In the genomic region with DNA sequence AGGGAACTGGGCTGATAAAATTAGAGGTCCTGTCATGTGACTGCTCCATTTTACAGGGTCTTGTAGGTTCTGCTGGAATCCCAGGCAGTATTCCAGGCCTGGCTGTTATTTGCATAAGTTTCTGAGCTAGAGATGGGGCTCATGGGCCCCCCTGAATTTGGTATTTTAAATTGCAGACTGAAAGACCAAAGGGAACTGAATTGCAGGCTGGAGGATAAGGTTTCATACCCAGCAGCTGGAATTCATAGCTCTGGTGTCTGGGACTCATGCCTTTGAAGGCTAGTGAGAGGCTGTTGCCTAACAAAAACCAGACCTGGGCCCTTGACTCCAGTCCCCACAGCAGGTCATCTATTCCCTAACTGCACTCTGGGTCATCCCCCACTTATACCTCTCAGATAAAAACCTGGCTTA, we compare ENCODE assay signal across 10 mouse cellular contexts. TPM values are rescaled to one million over a fixed set of nuclear protein-coding genes. Genes with fewer than 3 reads are reported as not detected.
DNase-seq lines count a peak whose midpoint lies in the region; ATAC-seq and TF ChIP-seq lines count a peak whose summit lies in the region.
"Had no signal": no experiment of that assay in that cellular context is flagged by ENCODE, and none has a peak within 500 bp of the region (broad histone marks: within the 10 kb centered on the region; RNA-seq: fewer than 3 reads in every experiment).

No protein-coding gene starts in this region.

- no peaks in the 10 kb centered on the region for H3K36me3 ChIP-seq in hindbrain, embryonic 10.5 days
- H3K36me3 ChIP-seq in hindbrain, embryonic 16.5 days (ENCODE audit: control insufficient read depth, insufficient read depth, low read length) = no peaks in the 10 kb centered on the region
- no peaks in the 10 kb centered on the region for H3K36me3 ChIP-seq in embryonic facial prominence, embryonic 13.5 days
- no peaks in the 10 kb centered on the region for H3K36me3 ChIP-seq in heart, postnatal 0 days (replicated peaks; ENCODE audit: control insufficient read depth, insufficient read depth, low read length)
- no peaks in the 10 kb centered on the region for H3K36me3 ChIP-seq in neural tube, embryonic 13.5 days

- no peak overlapping the region for H3K27ac ChIP-seq in hindbrain, embryonic 10.5 days
- no peak overlapping the region for H3K27ac ChIP-seq in hindbrain, embryonic 16.5 days (ENCODE audit: low read depth, low read length)
- peak overlapping the region; percentile 83 for H3K27ac ChIP-seq in embryonic facial prominence, embryonic 13.5 days
- H3K27ac ChIP-seq in heart, postnatal 0 days (ENCODE audit: low read depth) = peak overlapping the region; percentile 84
- H3K27ac ChIP-seq in neural tube, embryonic 13.5 days (replicated peaks) = 0 out of 2 replicates have a peak overlapping the region, but pooled peaks have one; percentile 6

- peak; percentile 96 for TF ChIP-seq EP300 in heart, postnatal 0 days (IDR thresholded peaks at IDR 0.05; ENCODE audit: low read depth)

- H3K4me3 ChIP-seq in hindbrain, embryonic 10.5 days = no peak overlapping the region
- H3K4me3 ChIP-seq in hindbrain, embryonic 16.5 days (ENCODE audit: low read length) = no peak overlapping the region
- no peak overlapping the region for H3K4me3 ChIP-seq in embryonic facial prominence, embryonic 13.5 days
- H3K4me3 ChIP-seq in heart, postnatal 0 days (ENCODE audit: low read depth, low read length) = no peak overlapping the region
- no peak overlapping the region for H3K4me3 ChIP-seq in neural tube, embryonic 13.5 days

- H3K27me3 ChIP-seq in hindbrain, embryonic 10.5 days (ENCODE audit: insufficient read depth, poor library complexity, severe bottlenecking) = no peaks in the 10 kb centered on the region
- H3K27me3 ChIP-seq in hindbrain, embryonic 16.5 days (replicated peaks; ENCODE audit: control insufficient read depth, insufficient read depth, low read length) = no peaks in the 10 kb centered on the region
- no peaks in the 10 kb centered on the region for H3K27me3 ChIP-seq in embryonic facial prominence, embryonic 13.5 days
- no peaks in the 10 kb centered on the region for H3K27me3 ChIP-seq in heart, postnatal 0 days (ENCODE audit: control insufficient read depth, insufficient read depth, low read length)
- H3K27me3 ChIP-seq in neural tube, embryonic 13.5 days = no peaks in the 10 kb centered on the region
- H3K27me3 ChIP-seq: CH12.LX had no signal

- ATAC-seq in hindbrain, embryonic 16.5 days = no peak
- ATAC-seq in embryonic facial prominence, embryonic 13.5 days (ENCODE audit: insufficient number of reproducible peaks, insufficient read depth, low FRiP score, low TSS enrichment, low read depth) = peak; percentile 82
- ATAC-seq in heart, postnatal 0 days (ENCODE audit: insufficient read depth, low read depth) = peak; percentile 97
- ATAC-seq in neural tube, embryonic 13.5 days (ENCODE audit: low read depth) = no peak
- no peak for ATAC-seq in activated CD4-positive, CD25-positive, alpha-beta regulatory T cell, adult 4 months
- ATAC-seq: intestine, postnatal 0 days had no signal

- H3K9me3 ChIP-seq in hindbrain, embryonic 10.5 days = no peaks in the 10 kb centered on the region
- H3K9me3 ChIP-seq in hindbrain, embryonic 16.5 days (ENCODE audit: control insufficient read depth, low read length) = no peaks in the 10 kb centered on the region
- H3K9me3 ChIP-seq in embryonic facial prominence, embryonic 13.5 days = no peaks in the 10 kb centered on the region
- no peaks in the 10 kb centered on the region for H3K9me3 ChIP-seq in heart, postnatal 0 days (replicated peaks; ENCODE audit: control insufficient read depth, low read length)
- no peaks in the 10 kb centered on the region for H3K9me3 ChIP-seq in neural tube, embryonic 13.5 days

- H3K4me2 ChIP-seq in hindbrain, embryonic 16.5 days (ENCODE audit: low read length) = no peak overlapping the region
- H3K4me2 ChIP-seq in embryonic facial prominence, embryonic 13.5 days = peak overlapping the region; percentile 23
- peak overlapping the region; percentile 30; the same call in 1 of the 2 replicates for H3K4me2 ChIP-seq in heart, postnatal 0 days (ENCODE audit: low read depth, low read length)
- H3K4me2 ChIP-seq in neural tube, embryonic 13.5 days = no peak overlapping the region

- no peak for TF ChIP-seq CTCF in heart, postnatal 0 days (IDR thresholded peaks at IDR 0.05; ENCODE audit: low read depth)

- H3K4me1 ChIP-seq in hindbrain, embryonic 10.5 days (replicated peaks) = peaks cover 13% of the 10 kb centered on the region
- no peaks in the 10 kb centered on the region; the same call in 1 of the 2 replicates for H3K4me1 ChIP-seq in hindbrain, embryonic 16.5 days (ENCODE audit: control insufficient read depth, insufficient read depth, low read depth, low read length)
- H3K4me1 ChIP-seq in embryonic facial prominence, embryonic 13.5 days = peaks cover 28% of the 10 kb centered on the region
- H3K4me1 ChIP-seq in heart, postnatal 0 days (ENCODE audit: control insufficient read depth, insufficient read depth) = peaks cover 23% of the 10 kb centered on the region
- H3K4me1 ChIP-seq in neural tube, embryonic 13.5 days (replicated peaks) = peaks cover 12% of the 10 kb centered on the region

- no peak overlapping the region for H3K9ac ChIP-seq in hindbrain, embryonic 16.5 days (ENCODE audit: low read depth, low read length)
- no peak overlapping the region for H3K9ac ChIP-seq in embryonic facial prominence, embryonic 13.5 days
- H3K9ac ChIP-seq in heart, postnatal 0 days (replicated peaks; ENCODE audit: low read depth, low read length) = no peak overlapping the region
- no peak overlapping the region for H3K9ac ChIP-seq in neural tube, embryonic 13.5 days

- DNase-seq in hindbrain, embryonic 10.5 days (ENCODE audit: low spot score) = peak; percentile 50
- peak; percentile 90 for DNase-seq in heart, postnatal 0 days (ENCODE audit: low spot score)
- no peak for DNase-seq in kidney, adult 11 months
- DNase-seq in spleen, adult 12 weeks (ENCODE audit: low spot score) = no peak

RNA-seq across cellular contexts. Expression of a gene that starts 45.6 kb away (rescaled TPM):
- 10.2 and 12.4 TPM in 2 replicates for polyA plus RNA-seq in hindbrain, embryonic 10.5 days (2016; fragmentation: Nextera tagmentation; extraction: Ambion mirVana)
- polyA plus RNA-seq in hindbrain, embryonic 16.5 days (2015; fragmentation: Nextera tagmentation; extraction: Ambion mirVana) = 15.3 and 15.6 TPM in 2 replicates
- 15.8 and 17.8 TPM in 2 replicates for polyA plus RNA-seq in embryonic facial prominence, embryonic 13.5 days (2015; fragmentation: Nextera tagmentation; extraction: Ambion mirVana)
- total RNA-seq in heart, postnatal 0 days (2014; rRNA removed; ENCODE audit: low replicate concordance) = 14.7 and 19.9 TPM in 2 replicates
- 20.2 and 21.4 TPM in 2 replicates for polyA plus RNA-seq in heart, postnatal 0 days (2015; fragmentation: Nextera tagmentation; extraction: Ambion mirVana)
- polyA plus RNA-seq in neural tube, embryonic 13.5 days (2015; fragmentation: Nextera tagmentation; extraction: Ambion mirVana) = 19.2 and 27.3 TPM in 2 replicates
- under 1 TPM; 0.32 to 0.56 TPM for polyA plus RNA-seq in activated CD4-positive, CD25-positive, alpha-beta regulatory T cell, adult 4 months (2017; shearing (Covaris generic))

Comparison
In these comparisons a context has a peak if more than half of its experiments do, and no peak if none do; other contexts are left out.
1. DNase-seq: peak in hindbrain, embryonic 10.5 days (single experiment) and heart, postnatal 0 days (single experiment); none in kidney, adult 11 months (single experiment) and spleen, adult 12 weeks (single experiment).
2. H3K27ac ChIP-seq: peak in embryonic facial prominence, embryonic 13.5 days (single experiment), heart, postnatal 0 days (single experiment) and neural tube, embryonic 13.5 days (single experiment); none in hindbrain, embryonic 10.5 days (single experiment) and hindbrain, embryonic 16.5 days (single experiment).
3. ATAC-seq: peak in embryonic facial prominence, embryonic 13.5 days (single experiment) and heart, postnatal 0 days (single experiment); none in hindbrain, embryonic 16.5 days (single experiment), neural tube, embryonic 13.5 days (single experiment) and activated CD4-positive, CD25-positive, alpha-beta regulatory T cell, adult 4 months (single experiment).
4. H3K4me2 ChIP-seq: peak in embryonic facial prominence, embryonic 13.5 days (single experiment) and heart, postnatal 0 days (single experiment); none in hindbrain, embryonic 16.5 days (single experiment) and neural tube, embryonic 13.5 days (single experiment).